Mouse (Mus musculus): ENCODE results near the gene Scd4. TPM values are rescaled to one million over a fixed set of nuclear protein-coding genes. Genes with fewer than 3 reads are reported as not detected.

Gene Scd4
- polyA plus RNA-seq, 1 experiment from 2014 or later = not detected

DNA sequence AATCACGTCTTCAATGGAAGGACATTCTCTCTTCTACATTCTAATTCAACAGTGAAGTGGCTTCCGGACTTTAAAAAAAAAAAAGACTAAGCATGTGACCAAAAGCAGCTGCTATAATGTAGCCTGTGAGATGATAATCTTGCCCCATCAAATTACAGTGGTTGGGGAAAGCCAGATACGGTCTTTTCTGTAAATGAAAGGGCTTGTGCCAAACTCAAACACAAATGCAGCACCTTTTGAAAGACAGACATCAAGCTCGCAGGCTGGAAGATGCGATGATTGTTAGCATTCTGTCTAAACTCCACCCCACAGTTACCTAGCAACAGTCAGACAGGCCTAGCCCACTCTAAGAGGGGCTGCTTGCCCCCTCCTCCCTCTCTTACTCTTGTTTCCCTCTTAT, 22.1 kb upstream of the Scd4 start:
- Histone ChIP-seq H3K9ac (no peak overlapping the region), H3K36me3 (ENCODE audit: insufficient read depth) (peaks cover 32% of the 10 kb centered on the region), H3K4me3 (ENCODE audit: low read depth, low read length) (no peak overlapping the region), H3K27ac (ENCODE audit: low read depth) (no peak overlapping the region), H3K9me3 (ENCODE audit: low read depth, low read length) (no peaks in the 10 kb centered on the region), H3K27me3 (ENCODE audit: insufficient read depth, low read length) (no peaks in the 10 kb centered on the region), H3K4me1 (ENCODE audit: insufficient read depth) (0 out of 2 replicates have a peak, but pooled peaks cover 3% of the 10 kb centered on the region), H3K4me2 (no peak overlapping the region)
- WGBS = 29% methylated on average over 5 of the region's 5 CpGs
- TF ChIP-seq CTCF (IDR thresholded peaks at IDR 0.05; ENCODE audit: low read depth) = no peak
- no peak for DNase-seq
- ATAC-seq (ENCODE audit: insufficient read depth) = no peak

DNA sequence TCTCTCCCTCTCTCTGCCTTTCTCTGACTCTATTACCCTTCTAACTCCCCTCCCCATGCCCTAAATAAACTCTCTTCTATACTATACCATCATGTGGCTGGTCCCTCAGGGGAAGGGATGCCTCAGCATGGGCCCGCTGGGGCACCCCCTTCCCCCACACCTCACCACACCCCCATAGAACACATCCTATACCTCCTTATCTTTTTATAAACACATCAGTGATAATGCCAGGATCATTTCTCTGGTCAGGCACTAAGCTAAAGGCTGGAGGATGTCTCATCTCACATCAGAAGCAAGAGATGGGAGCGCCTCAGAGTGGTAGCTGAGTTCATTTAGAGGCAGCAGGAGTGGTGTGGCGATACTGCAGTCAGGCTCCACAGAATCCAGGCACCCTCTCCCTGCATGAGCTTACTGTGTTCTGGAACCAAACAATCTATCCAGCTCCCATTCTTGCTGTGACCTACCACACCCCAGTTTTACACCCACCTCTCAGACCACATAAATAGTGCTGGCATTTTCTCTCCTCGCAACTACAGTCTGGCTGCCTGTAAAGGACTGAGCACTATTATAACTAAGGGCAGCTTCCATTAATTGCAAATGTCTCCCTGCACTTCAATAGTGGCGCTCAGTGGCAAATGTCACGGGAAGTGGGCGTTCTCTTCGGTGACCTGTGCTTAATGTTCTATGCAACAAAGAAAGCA, 21.4 kb upstream of the Scd4 start:
- Histone ChIP-seq H3K9ac (no peak overlapping the region), H3K27ac (ENCODE audit: low read depth) (no peak overlapping the region), H3K36me3 (ENCODE audit: insufficient read depth) (peaks cover 25% of the 10 kb centered on the region), H3K4me3 (ENCODE audit: low read depth, low read length) (no peak overlapping the region), H3K4me2 (no peak overlapping the region), H3K27me3 (ENCODE audit: insufficient read depth, low read length) (no peaks in the 10 kb centered on the region), H3K4me1 (ENCODE audit: insufficient read depth) (0 out of 2 replicates have a peak, but pooled peaks cover 3% of the 10 kb centered on the region), H3K9me3 (ENCODE audit: low read depth, low read length) (no peaks in the 10 kb centered on the region)
- no peak for ATAC-seq (ENCODE audit: insufficient read depth)
- peak; percentile 25 for DNase-seq
- no peak for TF ChIP-seq CTCF (IDR thresholded peaks at IDR 0.05; ENCODE audit: low read depth)
- WGBS = 49% methylated on average over 8 of the region's 8 CpGs

DNA sequence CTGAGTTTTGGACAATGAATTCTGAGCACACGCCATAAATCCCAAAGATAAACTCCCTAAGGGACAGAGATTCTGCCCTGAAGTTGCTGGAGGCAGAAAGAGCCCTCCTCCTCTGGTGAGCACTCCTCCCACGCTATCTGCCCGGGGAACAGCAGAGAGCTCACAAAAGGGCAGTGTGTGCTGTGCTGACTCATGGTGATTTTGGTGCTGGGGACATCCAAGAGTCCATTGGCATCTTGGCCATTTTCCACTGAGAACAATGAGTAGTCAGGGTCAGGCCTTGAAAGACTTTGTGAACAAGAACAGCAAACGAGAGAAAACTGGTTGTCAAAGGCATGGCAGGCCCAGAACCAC, 20.9 kb upstream of the Scd4 start:
- Histone ChIP-seq H3K27me3 (ENCODE audit: insufficient read depth, low read length) (no peaks in the 10 kb centered on the region), H3K4me1 (ENCODE audit: insufficient read depth) (0 out of 2 replicates have a peak, but pooled peaks cover 3% of the 10 kb centered on the region), H3K4me3 (ENCODE audit: low read depth, low read length) (no peak overlapping the region), H3K9me3 (ENCODE audit: low read depth, low read length) (no peaks in the 10 kb centered on the region), H3K4me2 (no peak overlapping the region), H3K9ac (no peak overlapping the region), H3K36me3 (ENCODE audit: insufficient read depth) (peaks cover 20% of the 10 kb centered on the region), H3K27ac (ENCODE audit: low read depth) (no peak overlapping the region)
- no peak for TF ChIP-seq CTCF (IDR thresholded peaks at IDR 0.05; ENCODE audit: low read depth)
- ATAC-seq (ENCODE audit: insufficient read depth) (no peak), DNase-seq (peak; percentile 29)
- WGBS = 40% methylated on average over 4 of the region's 4 CpGs

DNA sequence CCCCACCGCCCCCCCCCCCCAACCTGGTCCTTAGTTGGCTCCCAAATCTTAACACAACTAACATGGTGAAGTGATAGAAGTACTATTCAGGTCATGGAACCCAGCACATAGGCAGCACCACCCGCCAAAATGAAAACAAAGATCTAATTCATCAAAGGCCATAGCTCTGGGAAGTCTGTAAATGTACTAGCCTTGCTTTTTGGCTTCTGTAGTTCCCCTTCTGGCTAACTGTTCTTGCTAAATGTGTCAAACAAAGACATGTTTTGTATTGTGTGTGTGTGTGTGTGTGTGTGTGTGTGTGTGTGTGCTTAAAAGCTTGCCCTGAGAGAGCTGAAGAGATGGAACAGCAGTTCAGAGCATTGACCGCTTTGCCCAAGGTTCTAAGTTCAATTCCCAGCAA, 19.8 kb upstream of the Scd4 start:
- WGBS = 66% methylated on average over 3 of the region's 3 CpGs

DNA sequence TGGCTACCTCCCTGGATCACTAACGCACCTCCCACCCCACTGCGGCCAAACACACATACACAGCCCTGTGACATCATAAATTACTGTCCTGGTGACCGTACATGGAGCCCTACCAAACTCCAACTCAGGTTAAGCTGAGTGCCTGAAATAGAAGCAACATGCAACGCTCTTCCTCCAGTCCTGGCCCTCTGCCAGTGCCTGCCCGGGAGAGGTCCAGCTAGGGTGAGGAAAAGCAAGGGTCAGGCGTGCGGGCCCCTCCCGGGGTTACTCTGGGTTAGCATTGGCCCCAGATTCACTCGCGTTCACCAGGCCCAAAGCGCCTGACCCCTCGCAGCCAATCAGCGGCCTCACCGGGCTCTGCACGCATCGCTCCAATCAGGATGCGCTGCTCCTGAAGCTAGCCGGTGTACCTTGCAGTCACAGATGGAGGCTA, 18.5 kb upstream of the Scd4 start:
- Histone ChIP-seq H3K36me3 (ENCODE audit: insufficient read depth) (no peaks in the 10 kb centered on the region), H3K9ac (peak overlapping the region; percentile 48), H3K27ac (ENCODE audit: low read depth) (peak overlapping the region; percentile 44; the same call in 1 of the 2 replicates), H3K27me3 (ENCODE audit: insufficient read depth, low read length) (no peaks in the 10 kb centered on the region), H3K4me3 (ENCODE audit: low read depth, low read length) (peak overlapping the region; percentile 51), H3K4me2 (peak overlapping the region; percentile 85), H3K9me3 (ENCODE audit: low read depth, low read length) (no peaks in the 10 kb centered on the region), H3K4me1 (ENCODE audit: insufficient read depth) (0 out of 2 replicates have a peak, but pooled peaks cover 3% of the 10 kb centered on the region)
- DNase-seq (peak; percentile 81), ATAC-seq (ENCODE audit: insufficient read depth) (peak; percentile 90)
- no peak for TF ChIP-seq CTCF (IDR thresholded peaks at IDR 0.05; ENCODE audit: low read depth)
- 2% methylated on average over 18 of the region's 18 CpGs for WGBS

More for the DNA sequence above, 19.8 kb upstream of the Scd4 start:
- 0 out of 2 replicates have a peak, but pooled peaks cover 3% of the 10 kb centered on the region for H3K4me1 ChIP-seq (ENCODE audit: insufficient read depth)
- no peak for DNase-seq
- no peak for TF ChIP-seq CTCF (IDR thresholded peaks at IDR 0.05; ENCODE audit: low read depth)
- H3K27ac ChIP-seq (ENCODE audit: low read depth) = no peak overlapping the region
- no peaks in the 10 kb centered on the region for H3K9me3 ChIP-seq (ENCODE audit: low read depth, low read length)
- H3K4me2 ChIP-seq = no peak overlapping the region
- no peak for ATAC-seq (ENCODE audit: insufficient read depth)
- no peak overlapping the region for H3K9ac ChIP-seq
- H3K27me3 ChIP-seq (ENCODE audit: insufficient read depth, low read length) = no peaks in the 10 kb centered on the region
- no peak overlapping the region for H3K4me3 ChIP-seq (ENCODE audit: low read depth, low read length)
- peaks cover 9% of the 10 kb centered on the region for H3K36me3 ChIP-seq (ENCODE audit: insufficient read depth)

DNA sequence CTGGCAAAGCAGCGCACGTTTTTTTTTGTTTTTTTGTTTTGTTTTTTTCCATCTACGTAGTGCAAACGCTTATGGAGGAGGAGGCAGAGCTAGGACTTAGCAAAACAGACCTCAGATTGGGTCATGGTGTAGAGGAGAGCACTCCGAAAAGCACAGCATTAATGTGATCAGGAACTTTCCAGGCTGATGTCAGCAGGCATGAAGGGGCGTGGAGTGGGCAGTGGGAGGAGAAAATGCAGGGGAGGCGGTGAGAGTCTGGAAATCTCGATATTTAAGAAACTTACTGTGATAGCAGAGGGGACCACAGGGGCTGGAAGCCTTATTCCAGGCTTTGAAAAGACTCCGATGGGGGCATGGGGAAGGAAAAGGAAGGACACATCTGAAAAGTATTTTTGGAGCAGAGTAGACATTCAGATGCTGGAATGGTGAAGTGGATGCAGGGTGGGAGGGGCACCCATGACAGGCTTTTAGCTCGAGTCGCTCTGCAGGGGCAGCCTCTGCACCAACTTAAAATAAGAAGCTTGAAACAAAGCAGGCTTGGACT, 17.9 kb upstream of the Scd4 start:
- Histone ChIP-seq H3K4me2 (peak overlapping the region; percentile 85), H3K27ac (ENCODE audit: low read depth) (peak overlapping the region; percentile 44), H3K36me3 (ENCODE audit: insufficient read depth) (no peaks in the 10 kb centered on the region), H3K4me1 (ENCODE audit: insufficient read depth) (0 out of 2 replicates have a peak, but pooled peaks cover 3% of the 10 kb centered on the region), H3K4me3 (ENCODE audit: low read depth, low read length) (peak overlapping the region; percentile 51), H3K27me3 (ENCODE audit: insufficient read depth, low read length) (no peaks in the 10 kb centered on the region), H3K9me3 (ENCODE audit: low read depth, low read length) (no peaks in the 10 kb centered on the region), H3K9ac (peak overlapping the region; percentile 48)
- peak; percentile 63 for DNase-seq
- WGBS = under 1% methylated on average over 11 of the region's 11 CpGs
- peak; percentile 78 for ATAC-seq (ENCODE audit: insufficient read depth)
- TF ChIP-seq CTCF (IDR thresholded peaks at IDR 0.05; ENCODE audit: low read depth) = no peak

DNA sequence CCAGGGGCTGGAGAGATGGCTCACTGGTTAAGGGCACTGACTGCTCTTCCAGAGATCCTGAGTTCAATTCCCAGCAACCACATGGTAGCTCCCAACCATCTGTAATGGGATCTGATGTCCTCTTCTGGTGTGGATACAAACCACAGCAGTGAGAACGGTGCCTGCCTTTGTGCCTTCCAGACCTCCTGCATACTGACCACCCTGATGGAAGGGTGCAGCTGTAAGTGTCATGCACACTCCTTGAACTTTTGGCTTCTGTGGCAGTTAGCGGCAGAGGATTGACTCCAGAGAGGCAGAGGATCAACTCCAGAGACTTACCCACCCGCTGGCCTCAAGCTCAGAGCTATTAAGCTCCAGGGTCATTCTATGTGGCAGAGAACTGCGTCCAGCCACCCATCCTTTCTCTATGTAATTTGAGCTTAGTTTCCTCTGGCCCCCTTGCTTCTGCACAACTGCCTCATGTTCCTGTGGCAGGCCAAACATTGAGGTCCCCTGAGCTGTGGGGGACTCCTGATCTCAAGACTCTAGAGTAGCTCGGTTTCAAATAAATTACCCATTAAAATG, 16.1 kb upstream of the Scd4 start:
- no peak for DNase-seq
- no peak for ATAC-seq (ENCODE audit: insufficient read depth)
- no peaks in the 10 kb centered on the region for H3K4me1 ChIP-seq (ENCODE audit: insufficient read depth)

More for the DNA sequence above, 16.1 kb upstream of the Scd4 start:
- H3K36me3 ChIP-seq (ENCODE audit: insufficient read depth) = no peaks in the 10 kb centered on the region
- no peak for TF ChIP-seq CTCF (IDR thresholded peaks at IDR 0.05; ENCODE audit: low read depth)
- no peak overlapping the region for H3K27ac ChIP-seq (ENCODE audit: low read depth)
- no peak overlapping the region for H3K9ac ChIP-seq
- 44% methylated on average over 5 of the region's 5 CpGs for WGBS
- H3K4me2 ChIP-seq = no peak overlapping the region
- no peaks in the 10 kb centered on the region for H3K9me3 ChIP-seq (ENCODE audit: low read depth, low read length)
- no peaks in the 10 kb centered on the region for H3K27me3 ChIP-seq (ENCODE audit: insufficient read depth, low read length)
- H3K4me3 ChIP-seq (ENCODE audit: low read depth, low read length) = no peak overlapping the region
